Mouse (Mus musculus): Measurements from ENCODE around the gene Magt1.
"Not testable (repeated sequence)": the region's sequence is repeated elsewhere in the genome, so short reads cannot be mapped to it uniquely, and the experiment has no call there.

Magt1 gene

GRCm38 (mm10) chrX:106011465-106012159 is at the start of gene Magt1:
Gene Magt1 (minus strand): TSS chrX:106011906.
- in situ Hi-C loops (cut with MboI; ENCODE audit: low sequenced_read_pairs): no loop called here

GRCm38 (mm10) chrX:106048191-106048590 is 36.5 kb upstream of the Magt1 start:
- in situ Hi-C loops (cut with MboI; ENCODE audit: low sequenced_read_pairs): no loop called here

GRCm38 (mm10) chrX:106045928-106046327 is 34.2 kb upstream of the Magt1 start:
- in situ Hi-C loops (cut with MboI; ENCODE audit: low sequenced_read_pairs): no loop called here

- in situ Hi-C loops (cut with MboI; ENCODE audit: low sequenced_read_pairs): no loop called here
Observed at GRCm38 (mm10) chrX:106045455-106045854, 33.7 kb upstream of the Magt1 start.

GRCm38 (mm10) chrX:106043863-106044617 is 32.3 kb upstream of the Magt1 start:
- in situ Hi-C loops (cut with MboI; ENCODE audit: low sequenced_read_pairs): no loop called here

GRCm38 (mm10) chrX:106037185-106037752 is 25.6 kb upstream of the Magt1 start:
- in situ Hi-C loops (cut with MboI; ENCODE audit: low sequenced_read_pairs): no loop called here

- in situ Hi-C loops (cut with MboI; ENCODE audit: low sequenced_read_pairs): no loop called here
Observed at GRCm38 (mm10) chrX:106035727-106036126, 24.0 kb upstream of the Magt1 start.

- in situ Hi-C loops (cut with MboI; ENCODE audit: low sequenced_read_pairs): no loop called here
Observed at GRCm38 (mm10) chrX:106031124-106031523, 19.4 kb upstream of the Magt1 start.

- in situ Hi-C loops (cut with MboI; ENCODE audit: low sequenced_read_pairs): no loop called here
Observed at GRCm38 (mm10) chrX:106030176-106030575, 18.5 kb upstream of the Magt1 start.

GRCm38 (mm10) chrX:106027343-106027674 is 15.6 kb upstream of the Magt1 start:
- in situ Hi-C loops (cut with MboI; ENCODE audit: low sequenced_read_pairs): no loop called here

- in situ Hi-C loops (cut with MboI; ENCODE audit: low sequenced_read_pairs): no loop called here
Observed at GRCm38 (mm10) chrX:106026418-106027342, 15.0 kb upstream of the Magt1 start, which contains the start of gene Atp7a. Gene Atp7a (plus strand): TSS chrX:106027276.

- in situ Hi-C loops (cut with MboI; ENCODE audit: low sequenced_read_pairs): no loop called here
Observed at GRCm38 (mm10) chrX:106017516-106017915, 5.8 kb upstream of the Magt1 start.

GRCm38 (mm10) chrX:106017102-106017501 is 5.4 kb upstream of the Magt1 start:
- in situ Hi-C loops (cut with MboI; ENCODE audit: low sequenced_read_pairs): no loop called here

GRCm38 (mm10) chrX:106015571-106016322 is 4.0 kb upstream of the Magt1 start, which contains the start of gene Cox7b:
Gene Cox7b (plus strand): TSS chrX:106015700.
- in situ Hi-C loops (cut with MboI; ENCODE audit: low sequenced_read_pairs): no loop called here

GRCm38 (mm10) chrX:106014741-106015377 is 3.2 kb upstream of the Magt1 start:
- in situ Hi-C loops (cut with MboI; ENCODE audit: low sequenced_read_pairs): not testable (repeated sequence)

- in situ Hi-C loops (cut with MboI; ENCODE audit: low sequenced_read_pairs): no loop called here
Observed at GRCm38 (mm10) chrX:106013217-106013616, 1.5 kb upstream of the Magt1 start.

- in situ Hi-C loops (cut with MboI; ENCODE audit: low sequenced_read_pairs): no loop called here
Observed at GRCm38 (mm10) chrX:106012559-106012958, 853 bp upstream of the Magt1 start.

GRCm38 (mm10) chrX:106010762-106011161 is 944 bp downstream of the Magt1 start:
- in situ Hi-C loops (cut with MboI; ENCODE audit: low sequenced_read_pairs): no loop called here

GRCm38 (mm10) chrX:106001605-106002004 is 10.1 kb downstream of the Magt1 start:
- in situ Hi-C loops (cut with MboI; ENCODE audit: low sequenced_read_pairs): no loop called here

- in situ Hi-C loops (cut with MboI; ENCODE audit: low sequenced_read_pairs): not testable (repeated sequence)
Observed at GRCm38 (mm10) chrX:105957091-105957490, 54.6 kb downstream of the Magt1 start.
